Mouse (Mus musculus) spleen, postnatal 4 days (tissue): ENCODE measurements around the gene Slc36a1.

ENCODE experiments used
- DNase-seq, 2 experiments: peaks; one replicate each; pipeline ENCODE4 v3.0.0; 2022; ENCODE audit warnings: low spot score in 2 of 2

The Slc36a1 gene

GRCm38 (mm10) chr11:55274756-55275155 is 70.6 kb downstream of the Slc36a1 start:
- no peak for DNase-seq
